Mouse (Mus musculus): ENCODE results near the gene Sorcs2. TPM values are rescaled to one million over a fixed set of nuclear protein-coding genes. Genes with fewer than 3 reads are reported as not detected.

Sorcs2 gene
- polyA plus RNA-seq, 1 experiment from 2014 or later: 9.0 TPM

DNA sequence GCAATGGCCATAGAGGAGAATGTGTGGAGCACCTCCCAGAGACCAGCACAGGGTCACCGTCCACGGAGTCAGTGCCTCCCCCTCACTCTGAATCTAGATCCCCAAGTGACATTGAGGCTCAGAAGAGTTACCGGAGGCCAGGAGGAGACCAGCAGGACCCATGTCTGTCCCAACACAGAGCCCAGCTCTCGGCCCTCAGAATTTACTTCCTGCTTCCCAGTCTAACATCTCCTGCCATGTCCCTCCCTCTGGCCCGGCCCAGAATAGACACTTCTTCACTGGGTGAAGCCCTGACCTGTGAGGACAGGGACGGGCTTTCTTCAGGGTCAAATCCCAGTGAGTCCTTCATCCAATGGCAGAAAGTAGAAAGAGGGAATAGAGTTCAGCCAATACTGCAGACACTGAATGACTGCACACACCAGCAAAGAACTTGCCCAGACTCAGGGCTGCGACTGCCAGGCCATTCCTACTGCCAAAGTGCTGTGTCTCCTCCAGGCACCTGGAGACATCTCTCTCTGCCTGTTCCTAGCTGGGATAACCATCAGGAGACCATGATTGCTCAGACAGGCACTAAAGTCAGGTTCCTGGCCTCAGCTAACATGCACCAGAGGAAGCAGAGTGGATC lies 29.3 kb downstream of the Sorcs2 start:
- Histone ChIP-seq H3K4me3 (no peak overlapping the region), H3K4me1 (peaks cover 61% of the 10 kb centered on the region), H3K36me3 (no peaks in the 10 kb centered on the region), H3K9me3 (replicated peaks) (no peaks in the 10 kb centered on the region), H3K27ac (replicated peaks) (peak overlapping the region; percentile 76), H3K27me3 (ENCODE audit: low read depth, poor library complexity, severe bottlenecking) (0 out of 2 replicates have a peak, but pooled peaks cover 5% of the 10 kb centered on the region)
- WGBS: 87% methylated on average over 7 of the region's 7 CpGs
- no peak for DNase-seq (ENCODE audit: low spot score)

DNA sequence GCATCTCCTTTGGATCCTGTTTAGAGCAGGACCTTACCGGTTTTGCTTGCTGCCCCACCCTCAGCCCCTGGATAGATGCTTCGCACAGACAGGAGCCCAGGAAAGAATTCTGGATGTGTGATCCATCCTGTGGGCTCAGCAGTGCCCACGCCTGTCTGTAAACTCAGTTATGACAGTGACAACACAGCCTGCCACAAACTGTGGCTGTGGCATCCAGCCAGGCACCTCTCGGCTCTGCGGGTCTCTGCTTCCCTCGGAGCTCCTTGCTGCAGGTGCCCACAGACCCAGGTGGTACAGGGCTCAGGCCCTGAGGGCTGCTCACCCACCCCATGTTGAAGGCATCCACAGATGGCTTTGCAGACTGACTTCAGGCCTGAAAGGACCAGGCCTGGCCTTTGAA lies 30.0 kb downstream of the Sorcs2 start:
- peaks cover 57% of the 10 kb centered on the region for H3K4me1 ChIP-seq
- WGBS: 90% methylated on average over 6 of the region's 6 CpGs

DNA sequence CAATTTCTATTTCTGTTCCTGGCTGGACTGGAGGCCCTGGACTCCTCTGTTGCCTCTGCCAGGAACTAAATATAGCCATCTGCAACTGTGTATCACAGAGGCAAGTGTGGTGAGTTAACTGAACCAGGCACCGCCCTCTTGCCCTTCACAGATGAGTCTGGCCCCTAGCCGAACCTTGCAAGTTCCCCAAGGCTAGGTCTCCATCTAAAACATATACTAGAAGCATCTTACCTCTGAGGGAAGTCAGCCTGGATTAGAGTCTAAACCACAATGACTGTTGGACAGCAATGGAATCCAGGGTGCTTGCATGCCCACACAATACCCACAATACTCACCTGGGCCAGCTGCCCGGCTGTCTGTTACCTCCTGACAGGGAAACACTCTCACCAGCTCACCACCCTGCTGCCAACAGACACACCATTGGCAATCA lies 30.7 kb downstream of the Sorcs2 start:
- Histone ChIP-seq H3K27me3 (ENCODE audit: low read depth, poor library complexity, severe bottlenecking) (0 out of 2 replicates have a peak, but pooled peaks cover 5% of the 10 kb centered on the region), H3K9me3 (replicated peaks) (no peaks in the 10 kb centered on the region), H3K36me3 (no peaks in the 10 kb centered on the region), H3K4me3 (no peak overlapping the region), H3K4me1 (peaks cover 52% of the 10 kb centered on the region), H3K27ac (replicated peaks) (no peak overlapping the region)
- DNase-seq (ENCODE audit: low spot score): no peak
- 91% methylated on average over 3 of the region's 3 CpGs for WGBS

More for the DNA sequence above, 30.0 kb downstream of the Sorcs2 start:
- H3K4me3 ChIP-seq: no peak overlapping the region
- no peaks in the 10 kb centered on the region for H3K36me3 ChIP-seq
- 0 out of 2 replicates have a peak, but pooled peaks cover 5% of the 10 kb centered on the region for H3K27me3 ChIP-seq (ENCODE audit: low read depth, poor library complexity, severe bottlenecking)
- H3K27ac ChIP-seq (replicated peaks): peak overlapping the region; percentile 46; the same call in 1 of the 2 replicates
- H3K9me3 ChIP-seq (replicated peaks): no peaks in the 10 kb centered on the region
- DNase-seq (ENCODE audit: low spot score): no peak

DNA sequence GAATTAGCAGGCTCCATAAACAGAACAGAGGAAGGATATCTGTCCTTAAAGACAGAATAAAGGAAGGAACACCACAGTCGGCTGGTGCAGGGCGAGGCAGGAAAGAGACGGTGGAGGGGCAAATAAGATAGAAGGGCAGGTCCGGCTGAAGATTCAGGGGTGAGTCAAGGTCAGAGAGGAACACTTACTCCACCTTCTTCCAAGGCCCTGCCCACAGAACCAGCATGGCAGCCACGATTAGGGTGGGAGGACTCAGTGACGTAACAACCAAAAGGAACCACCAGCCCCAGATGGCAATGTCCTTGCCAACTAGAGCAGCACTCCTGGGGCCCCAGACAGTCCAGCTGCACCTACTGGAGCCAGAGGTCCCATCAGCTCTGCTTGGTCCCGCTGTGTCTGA lies 36.2 kb downstream of the Sorcs2 start:
- no peaks in the 10 kb centered on the region for H3K9me3 ChIP-seq (replicated peaks)
- H3K27ac ChIP-seq (replicated peaks): 0 out of 2 replicates have a peak overlapping the region, but pooled peaks have one; percentile 17
- 84% methylated on average over 7 of the region's 7 CpGs for WGBS
- H3K27me3 ChIP-seq (ENCODE audit: low read depth, poor library complexity, severe bottlenecking): no peaks in the 10 kb centered on the region
- H3K4me1 ChIP-seq: peaks cover 44% of the 10 kb centered on the region
- no peaks in the 10 kb centered on the region for H3K36me3 ChIP-seq
- DNase-seq (ENCODE audit: low spot score): no peak
- no peak overlapping the region for H3K4me3 ChIP-seq

DNA sequence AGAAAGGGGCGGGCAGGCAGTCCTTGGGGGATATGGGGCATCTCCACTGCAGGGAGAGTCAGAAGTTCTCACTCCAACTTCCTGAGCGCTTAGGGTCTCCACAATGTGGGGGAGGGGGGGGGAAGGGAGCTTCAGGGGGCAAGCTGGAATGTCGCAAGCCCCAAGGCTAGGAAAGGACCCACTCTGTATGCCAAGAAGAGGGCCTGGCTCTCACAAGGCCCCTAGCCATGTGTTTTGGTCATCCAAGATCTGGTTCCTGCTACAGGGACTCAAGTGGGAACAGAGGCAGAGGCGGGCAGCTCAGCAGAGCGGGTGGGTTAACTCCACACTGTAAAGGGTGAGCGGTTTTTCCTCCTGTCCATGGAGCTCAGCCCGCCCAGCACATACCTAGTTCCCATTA lies 37.6 kb downstream of the Sorcs2 start:
- Histone ChIP-seq H3K4me3 (no peak overlapping the region), H3K36me3 (no peaks in the 10 kb centered on the region), H3K4me1 (peaks cover 45% of the 10 kb centered on the region), H3K9me3 (replicated peaks) (no peaks in the 10 kb centered on the region), H3K27ac (replicated peaks) (peak overlapping the region; percentile 33), H3K27me3 (ENCODE audit: low read depth, poor library complexity, severe bottlenecking) (no peaks in the 10 kb centered on the region)
- WGBS: 79% methylated on average over 7 of the region's 7 CpGs
- no peak for DNase-seq (ENCODE audit: low spot score)

DNA sequence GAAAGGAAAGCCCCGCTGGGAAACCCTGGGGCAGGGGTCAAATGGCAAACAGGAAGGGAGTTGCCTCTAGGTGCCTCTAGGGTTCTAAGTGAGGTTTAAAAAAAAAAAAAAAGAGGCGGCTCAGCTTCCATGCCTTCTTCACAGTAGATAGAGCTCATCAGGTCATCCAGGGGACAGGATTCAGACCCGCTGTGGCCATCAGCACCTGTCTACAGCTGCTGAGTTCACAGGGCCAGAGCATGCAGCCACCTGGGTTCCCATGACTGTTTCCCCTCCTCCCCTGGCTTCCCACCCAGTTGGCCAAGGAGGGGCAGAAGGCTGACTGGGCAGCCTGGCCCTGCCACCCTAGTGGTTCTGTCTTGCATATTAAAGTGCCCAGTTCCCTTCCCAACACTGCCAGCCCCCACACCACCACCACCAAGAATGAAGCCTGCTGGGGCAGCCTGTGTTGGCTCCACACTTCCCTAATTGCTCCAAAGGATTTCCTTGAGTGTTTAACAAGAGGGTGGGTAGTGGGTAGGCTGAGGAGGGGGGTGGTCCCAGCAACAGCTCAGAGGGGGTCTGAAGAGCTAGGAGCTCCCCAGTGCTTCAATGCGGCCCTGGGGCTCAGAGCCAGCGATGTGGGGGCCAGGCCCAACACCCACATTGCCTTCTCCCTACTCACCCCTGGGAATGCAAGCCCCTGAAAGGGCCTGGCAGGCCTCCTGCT lies 38.2 kb downstream of the Sorcs2 start:
- no peaks in the 10 kb centered on the region for H3K36me3 ChIP-seq
- 66% methylated on average over 5 of the region's 5 CpGs for WGBS
- H3K4me1 ChIP-seq: peaks cover 43% of the 10 kb centered on the region
- DNase-seq (ENCODE audit: low spot score): no peak
- H3K9me3 ChIP-seq (replicated peaks): no peaks in the 10 kb centered on the region
- no peak overlapping the region for H3K4me3 ChIP-seq
- peak overlapping the region; percentile 33 for H3K27ac ChIP-seq (replicated peaks)
- no peaks in the 10 kb centered on the region for H3K27me3 ChIP-seq (ENCODE audit: low read depth, poor library complexity, severe bottlenecking)

DNA sequence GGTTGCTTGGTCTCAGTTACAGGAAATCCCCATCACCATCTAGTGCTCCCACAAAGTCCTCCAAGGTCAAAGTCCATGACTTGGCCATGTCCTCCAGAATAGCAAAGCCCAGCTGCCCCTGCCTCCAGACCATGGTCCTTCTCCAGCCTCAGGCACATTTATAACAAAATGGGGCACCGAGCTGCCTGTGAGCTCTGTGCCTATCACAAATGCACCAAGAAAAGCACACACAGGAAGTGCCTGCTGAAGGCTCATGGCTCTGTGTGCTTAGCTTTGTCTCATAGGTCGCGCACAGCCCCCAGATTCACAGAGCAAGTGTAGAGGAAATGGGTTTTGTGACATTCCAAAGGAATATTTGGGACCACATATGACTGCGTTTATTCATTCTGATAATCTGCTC lies 39.8 kb downstream of the Sorcs2 start:
- H3K4me1 ChIP-seq: peaks cover 35% of the 10 kb centered on the region
- H3K9me3 ChIP-seq (replicated peaks): no peaks in the 10 kb centered on the region
- H3K4me3 ChIP-seq: no peak overlapping the region
- H3K36me3 ChIP-seq: no peaks in the 10 kb centered on the region
- no peak for DNase-seq (ENCODE audit: low spot score)
- 91% methylated on average over 4 of the region's 4 CpGs for WGBS
- no peak overlapping the region for H3K27ac ChIP-seq (replicated peaks)
- H3K27me3 ChIP-seq (ENCODE audit: low read depth, poor library complexity, severe bottlenecking): no peaks in the 10 kb centered on the region

DNA sequence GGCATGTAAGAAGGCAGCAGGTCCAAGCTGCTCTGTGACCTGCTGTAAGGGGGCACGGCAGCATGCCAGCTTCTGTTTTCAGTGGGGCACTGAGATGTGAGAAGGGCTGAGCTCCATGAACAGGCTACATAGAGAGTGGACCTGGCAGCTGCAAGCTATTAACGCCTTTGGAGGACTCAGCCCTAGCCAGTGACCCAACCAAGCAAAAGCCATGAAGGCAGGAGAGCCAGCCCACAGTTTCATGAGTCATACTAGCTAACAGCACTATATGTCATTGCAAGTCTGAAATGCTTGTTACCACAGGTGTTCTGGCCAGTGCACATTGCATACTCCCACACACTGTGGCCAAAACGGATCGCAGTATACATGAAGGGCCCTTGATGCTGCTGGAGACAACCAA lies 41.3 kb downstream of the Sorcs2 start:
- Histone ChIP-seq H3K9me3 (replicated peaks) (no peaks in the 10 kb centered on the region), H3K27ac (replicated peaks) (no peak overlapping the region), H3K27me3 (ENCODE audit: low read depth, poor library complexity, severe bottlenecking) (no peaks in the 10 kb centered on the region), H3K4me1 (peaks cover 26% of the 10 kb centered on the region), H3K36me3 (no peaks in the 10 kb centered on the region), H3K4me3 (no peak overlapping the region)
- no peak for DNase-seq (ENCODE audit: low spot score)
- 90% methylated on average over 4 of the region's 4 CpGs for WGBS

DNA sequence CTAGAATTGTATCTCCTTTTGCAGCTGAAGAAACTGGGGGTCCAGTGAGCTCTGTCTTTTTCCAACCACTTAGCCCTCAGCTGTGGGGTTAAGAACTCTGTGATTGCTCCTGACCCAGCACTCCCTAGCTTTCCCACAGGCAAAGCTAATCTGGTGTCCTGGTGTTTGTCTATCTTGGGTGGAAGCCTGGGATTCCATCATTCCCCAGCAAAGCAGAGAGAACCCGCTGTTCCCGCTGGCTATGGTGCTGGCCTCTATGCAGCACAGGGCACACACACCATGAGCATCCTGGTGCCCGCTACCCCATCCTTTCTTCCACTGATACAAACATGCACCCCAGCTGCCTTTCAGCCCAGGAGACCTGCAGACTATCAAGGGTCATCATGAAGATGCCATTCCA lies 42.3 kb downstream of the Sorcs2 start:
- Histone ChIP-seq H3K9me3 (replicated peaks) (no peaks in the 10 kb centered on the region), H3K4me3 (no peak overlapping the region), H3K27me3 (ENCODE audit: low read depth, poor library complexity, severe bottlenecking) (no peaks in the 10 kb centered on the region), H3K4me1 (peaks cover 20% of the 10 kb centered on the region), H3K36me3 (no peaks in the 10 kb centered on the region), H3K27ac (replicated peaks) (no peak overlapping the region)
- DNase-seq (ENCODE audit: low spot score): no peak
- 91% methylated on average over 3 of the region's 3 CpGs for WGBS

DNA sequence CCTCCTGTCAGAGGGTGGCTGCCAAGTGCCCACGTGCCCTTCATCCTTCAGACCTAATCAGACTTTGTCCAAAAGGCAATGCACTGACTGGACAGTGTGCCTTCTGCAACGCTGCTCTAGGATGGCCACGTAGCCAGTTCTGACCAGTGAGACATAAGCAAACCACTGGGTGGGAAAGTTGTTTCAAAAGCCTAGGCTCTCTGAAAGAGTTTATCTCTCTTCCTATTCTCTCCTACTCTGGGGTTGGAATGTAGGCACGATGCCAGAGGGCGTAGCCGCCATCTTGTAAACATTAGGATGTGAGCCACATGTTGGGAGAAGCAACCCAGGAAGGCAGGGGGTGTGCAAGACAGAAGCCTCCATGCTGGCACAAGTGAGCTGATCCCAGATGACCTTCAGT lies 44.3 kb downstream of the Sorcs2 start:
- Histone ChIP-seq H3K4me3 (no peak overlapping the region), H3K4me1 (peaks cover 9% of the 10 kb centered on the region; the same call in 1 of the 2 replicates), H3K36me3 (no peaks in the 10 kb centered on the region), H3K9me3 (replicated peaks) (no peaks in the 10 kb centered on the region), H3K27ac (replicated peaks) (no peak overlapping the region), H3K27me3 (ENCODE audit: low read depth, poor library complexity, severe bottlenecking) (no peaks in the 10 kb centered on the region)
- 98% methylated on average over 6 of the region's 6 CpGs for WGBS
- DNase-seq (ENCODE audit: low spot score): no peak

DNA sequence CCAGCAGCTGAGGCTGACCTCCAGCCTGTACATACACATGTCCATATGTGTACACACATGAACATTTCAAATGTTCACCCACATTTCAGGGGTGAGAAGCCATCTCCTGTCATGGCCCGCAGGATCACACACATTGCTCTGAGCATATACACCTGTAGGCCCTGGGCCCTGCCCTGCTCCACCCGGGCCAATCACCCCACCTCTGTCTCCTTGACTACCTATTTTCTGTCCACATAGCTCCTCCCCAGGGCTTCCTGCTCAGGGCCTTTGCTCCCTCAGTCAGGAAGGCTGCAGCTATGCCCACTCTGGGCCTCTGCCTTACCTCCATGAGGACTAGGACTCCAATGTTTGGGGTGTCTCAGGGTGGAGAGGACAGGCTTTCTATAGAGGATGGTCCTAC lies 44.7 kb downstream of the Sorcs2 start:
- 96% methylated on average over 2 of the region's 2 CpGs for WGBS
- peaks cover 13% of the 10 kb centered on the region for H3K4me1 ChIP-seq

DNA sequence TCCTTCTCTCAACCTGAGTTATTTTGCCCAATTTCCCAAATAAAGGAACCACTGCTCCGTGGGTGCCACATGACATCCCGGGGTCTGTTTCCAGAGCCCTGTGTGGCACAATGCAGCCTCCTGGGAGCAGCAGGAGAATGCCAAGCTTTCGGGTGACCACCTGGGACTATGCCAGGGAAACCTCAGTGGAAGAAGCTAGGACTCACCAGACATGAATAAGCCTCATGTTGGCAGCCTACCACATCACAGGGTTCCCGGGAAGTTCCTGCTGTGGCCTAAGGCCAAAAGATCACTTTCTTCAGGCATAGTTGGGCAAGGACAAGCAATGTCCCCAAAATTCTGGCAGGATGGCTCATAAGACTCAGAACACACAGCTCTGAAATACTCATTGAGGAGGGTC lies 51.2 kb downstream of the Sorcs2 start:
- H3K27ac ChIP-seq (replicated peaks): no peak overlapping the region
- DNase-seq (ENCODE audit: low spot score): no peak
- 93% methylated on average over 4 of the region's 4 CpGs for WGBS
- H3K36me3 ChIP-seq: no peaks in the 10 kb centered on the region
- H3K4me1 ChIP-seq: peaks cover 9% of the 10 kb centered on the region
- H3K27me3 ChIP-seq (ENCODE audit: low read depth, poor library complexity, severe bottlenecking): no peaks in the 10 kb centered on the region
- H3K9me3 ChIP-seq (replicated peaks): no peaks in the 10 kb centered on the region
- no peak overlapping the region for H3K4me3 ChIP-seq

More for the DNA sequence above, 44.7 kb downstream of the Sorcs2 start:
- Histone ChIP-seq H3K9me3 (replicated peaks) (no peaks in the 10 kb centered on the region), H3K36me3 (no peaks in the 10 kb centered on the region), H3K27ac (replicated peaks) (no peak overlapping the region), H3K27me3 (ENCODE audit: low read depth, poor library complexity, severe bottlenecking) (no peaks in the 10 kb centered on the region), H3K4me3 (no peak overlapping the region)
- no peak for DNase-seq (ENCODE audit: low spot score)

DNA sequence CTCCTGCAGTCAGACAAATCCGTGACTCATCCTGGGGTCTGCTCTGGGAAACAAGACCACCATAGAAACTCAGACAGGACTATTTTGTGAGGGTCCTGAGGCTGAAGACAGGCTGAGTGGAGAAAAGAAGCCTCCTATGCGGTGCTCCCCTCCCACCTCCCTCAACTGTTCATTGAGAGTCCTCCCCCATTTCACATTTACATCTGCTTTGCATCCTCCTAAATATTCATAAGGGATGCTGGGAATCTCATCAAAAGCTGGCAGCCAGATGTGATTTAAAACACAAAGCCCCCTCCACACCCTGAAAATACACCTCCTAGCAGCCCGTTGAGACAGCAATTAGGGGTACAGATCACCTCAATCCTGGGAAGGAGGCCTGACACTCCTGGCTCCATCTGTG lies 58.7 kb downstream of the Sorcs2 start:
- Histone ChIP-seq H3K36me3 (no peaks in the 10 kb centered on the region), H3K4me1 (peaks cover 52% of the 10 kb centered on the region), H3K4me3 (no peak overlapping the region), H3K27me3 (ENCODE audit: low read depth, poor library complexity, severe bottlenecking) (0 out of 2 replicates have a peak, but pooled peaks cover 7% of the 10 kb centered on the region), H3K9me3 (replicated peaks) (no peaks in the 10 kb centered on the region), H3K27ac (replicated peaks) (peak overlapping the region; percentile 69)
- WGBS: 69% methylated on average over 3 of the region's 3 CpGs
- no peak for DNase-seq (ENCODE audit: low spot score)

All from midbrain, embryonic 10.5 days (tissue).